Mouse (Mus musculus) heart, postnatal 4 days (tissue): ENCODE data around the gene Olfr224. TPM values are rescaled to one million over a fixed set of nuclear protein-coding genes. Genes with fewer than 3 reads are reported as not detected.

Experiments used
- total RNA-seq, 2 experiments: library from RNA; stranded (reverse); gene quantifications; 2 replicates each; pipeline ENCODE4 v1.2.3; 2021

The Olfr224 gene
- total RNA-seq, 2 experiments from 2014 or later, result not detected

Other genes starting within 250 kb of the Olfr224 start
- 10 to 100 TPM; 37.5 to 44.2 TPM for gene Zfp672, start 240.2 kb downstream of the Olfr224 start, total RNA-seq
- gene Sh3bp5l, start 239.8 kb downstream of the Olfr224 start, total RNA-seq, result 10 to 100 TPM; 38.5 to 51.5 TPM
- not detected for gene Lypd8, start 191.5 kb downstream of the Olfr224 start, total RNA-seq
- not detected for gene 1810065E05Rik, start 149.4 kb downstream of the Olfr224 start, total RNA-seq
- gene Gm12253, start 138.0 kb downstream of the Olfr224 start, total RNA-seq, result not detected
- gene Lypd9, start 117.6 kb downstream of the Olfr224 start, total RNA-seq, result not detected
- gene Olfr30, start 108.3 kb downstream of the Olfr224 start, total RNA-seq, result not detected
- not detected for gene Olfr332, start 78.0 kb downstream of the Olfr224 start, total RNA-seq
- gene Olfr331, start 68.0 kb downstream of the Olfr224 start, total RNA-seq, result not detected
- gene Olfr330, start 35.7 kb downstream of the Olfr224 start, total RNA-seq, result not detected
- not detected for gene Olfr329-ps, start 24.1 kb downstream of the Olfr224 start, total RNA-seq
- under 1 TPM in 1 of 2 experiments, not detected in 1; 0.09 TPM for gene Olfr328, start 14.9 kb downstream of the Olfr224 start, total RNA-seq
- gene Olfr325, start 7.2 kb upstream of the Olfr224 start, total RNA-seq, result not detected
- gene Olfr324, start 24.6 kb upstream of the Olfr224 start, total RNA-seq, result not detected
- not detected for gene 2210407C18Rik, start 45.5 kb upstream of the Olfr224 start, total RNA-seq
- not detected for gene Olfr323, start 59.9 kb upstream of the Olfr224 start, total RNA-seq
- gene Trim58, start 69.9 kb upstream of the Olfr224 start, total RNA-seq, result under 1 TPM in 1 of 2 experiments, not detected in 1; 0.23 TPM
- not detected for gene Olfr322, start 88.2 kb upstream of the Olfr224 start, total RNA-seq
- gene Olfr320, start 110.5 kb upstream of the Olfr224 start, total RNA-seq, result not detected
- not detected for gene Olfr319, start 128.6 kb upstream of the Olfr224 start, total RNA-seq
- not detected for gene Olfr318, start 153.5 kb upstream of the Olfr224 start, total RNA-seq
- gene Olfr317, start 168.7 kb upstream of the Olfr224 start, total RNA-seq, result not detected
- not detected for gene Olfr316, start 182.2 kb upstream of the Olfr224 start, total RNA-seq
- gene Olfr315, start 202.6 kb upstream of the Olfr224 start, total RNA-seq, result not detected
- gene Olfr314, start 212.4 kb upstream of the Olfr224 start, total RNA-seq, result not detected
- not detected for gene Fam183b, start 231.4 kb upstream of the Olfr224 start, total RNA-seq
- not detected for gene Olfr313, start 244.4 kb upstream of the Olfr224 start, total RNA-seq